Comparison of ENCODE assay signal across 9 mouse cellular contexts in genomic region chr2:84937491-84938150, GRCm38 (mm10). TPM values are rescaled to one million over a fixed set of nuclear protein-coding genes. Genes with fewer than 3 reads are reported as not detected.
DNase-seq lines count a peak whose midpoint lies in the region; ATAC-seq lines count a peak whose summit lies in the region.
"Had no signal": no experiment of that assay in that cellular context is flagged by ENCODE, and none has a peak within 500 bp of the region (broad histone marks: within the 10 kb centered on the region; RNA-seq: fewer than 3 reads in every experiment).

No protein-coding gene starts in this region.

- H3K27me3 ChIP-seq in heart, embryonic 13.5 days (replicated peaks): no peaks in the 10 kb centered on the region
- H3K27me3 ChIP-seq in liver, embryonic 13.5 days: no peaks in the 10 kb centered on the region

- peaks cover 29% of the 10 kb centered on the region for H3K36me3 ChIP-seq in heart, embryonic 13.5 days
- H3K36me3 ChIP-seq in liver, embryonic 13.5 days: peaks cover 39% of the 10 kb centered on the region

- peak; percentile 6 for DNase-seq in CD4-positive, CD25-positive, alpha-beta regulatory T cell, adult 2 months (ENCODE audit: low read depth, low spot score)
- peak; percentile 11 for DNase-seq in CD4-positive helper T cell, adult 2 months (ENCODE audit: low read depth, low spot score)
- no peak for DNase-seq in liver, embryonic 13.5 days
- DNase-seq in MN1 (ENCODE audit: low spot score): no peak
- DNase-seq in urinary bladder, adult 18-20 months (ENCODE audit: low spot score in 2 of 2): no peak
- no peak for DNase-seq in right cerebral cortex, postnatal 4 days

- peak overlapping the region; percentile 62 for H3K4me3 ChIP-seq in heart, embryonic 13.5 days
- H3K4me3 ChIP-seq in liver, embryonic 13.5 days (replicated peaks): peak overlapping the region; percentile 73

- peak overlapping the region; percentile 86 for H3K27ac ChIP-seq in heart, embryonic 13.5 days (replicated peaks)
- H3K27ac ChIP-seq in liver, embryonic 13.5 days: peak overlapping the region; percentile 100

- ATAC-seq in CD4-positive, CD25-positive, alpha-beta regulatory T cell, adult 4 months: no peak
- ATAC-seq in heart, embryonic 13.5 days (ENCODE audit: extremely low read depth, insufficient number of reproducible peaks, low FRiP score, low TSS enrichment): no peak
- no peak for ATAC-seq in liver, embryonic 13.5 days (ENCODE audit: low read depth)

- WGBS in heart, embryonic 13.5 days: 34% methylated on average over 3 of the region's 3 CpGs
- 17% methylated on average over 3 of the region's 3 CpGs for WGBS in liver, embryonic 13.5 days (ENCODE audit: insufficient replicate concordance)

- H3K9ac ChIP-seq in heart, embryonic 13.5 days: peak overlapping the region; percentile 85
- peak overlapping the region; percentile 96 for H3K9ac ChIP-seq in liver, embryonic 13.5 days

- peaks cover 27% of the 10 kb centered on the region for H3K4me1 ChIP-seq in heart, embryonic 13.5 days
- peaks cover 62% of the 10 kb centered on the region for H3K4me1 ChIP-seq in liver, embryonic 13.5 days (replicated peaks)

- H3K4me2 ChIP-seq in heart, embryonic 13.5 days: peak overlapping the region; percentile 68
- peak overlapping the region; percentile 85 for H3K4me2 ChIP-seq in liver, embryonic 13.5 days

- H3K9me3 ChIP-seq in heart, embryonic 13.5 days: no peaks in the 10 kb centered on the region
- no peaks in the 10 kb centered on the region for H3K9me3 ChIP-seq in liver, embryonic 13.5 days (replicated peaks)

RNA-seq across cellular contexts. Expression of gene Slc43a3, which starts 1.2 kb away (rescaled TPM):
- 10 to 100 TPM in 1 of 2 experiments, 1 to 10 TPM in 1; 7.0 to 10.7 TPM for polyA plus RNA-seq in CD4-positive, CD25-positive, alpha-beta regulatory T cell, adult 4 months (2017; shearing (Covaris generic))
- 36.2 and 37.0 TPM in 2 replicates for polyA plus RNA-seq in heart, embryonic 13.5 days (2015; fragmentation: Nextera tagmentation; extraction: Ambion mirVana)
- 120 and 129 TPM in 2 replicates for polyA plus RNA-seq in liver, embryonic 13.5 days (2015; fragmentation: Nextera tagmentation; extraction: Ambion mirVana)

RNA-seq across cellular contexts. Expression of gene Prg2, which starts 42.6 kb away (rescaled TPM):
- polyA plus RNA-seq in CD4-positive, CD25-positive, alpha-beta regulatory T cell, adult 4 months (2017; shearing (Covaris generic)): not detected
- 0.79 and 1.2 TPM in 2 replicates for polyA plus RNA-seq in heart, embryonic 13.5 days (2015; fragmentation: Nextera tagmentation; extraction: Ambion mirVana)
- polyA plus RNA-seq in liver, embryonic 13.5 days (2015; fragmentation: Nextera tagmentation; extraction: Ambion mirVana): 59.8 and 60.0 TPM in 2 replicates
- polyA plus RNA-seq: cortical plate, adult 2 months had no signal

RNA-seq across cellular contexts. Expression of gene Prg3, which starts 50.4 kb away (rescaled TPM):
- polyA plus RNA-seq in CD4-positive, CD25-positive, alpha-beta regulatory T cell, adult 4 months (2017; shearing (Covaris generic)): not detected
- polyA plus RNA-seq in heart, embryonic 13.5 days (2015; fragmentation: Nextera tagmentation; extraction: Ambion mirVana): 0.16 and 0.20 TPM in 2 replicates
- 6.3 and 6.5 TPM in 2 replicates for polyA plus RNA-seq in liver, embryonic 13.5 days (2015; fragmentation: Nextera tagmentation; extraction: Ambion mirVana)
- polyA plus RNA-seq: cortical plate, adult 2 months had no signal

RNA-seq across cellular contexts. Expression of gene Rtn4rl2, which starts 51.1 kb away (rescaled TPM):
- not detected for polyA plus RNA-seq in CD4-positive, CD25-positive, alpha-beta regulatory T cell, adult 4 months (2017; shearing (Covaris generic))
- 0.72 and 0.99 TPM in 2 replicates for polyA plus RNA-seq in heart, embryonic 13.5 days (2015; fragmentation: Nextera tagmentation; extraction: Ambion mirVana)
- not detected in 2 replicates for polyA plus RNA-seq in liver, embryonic 13.5 days (2015; fragmentation: Nextera tagmentation; extraction: Ambion mirVana)

Comparison
In these comparisons a context has a peak if more than half of its experiments do, and no peak if none do; other contexts are left out.
1. DNase-seq: peak in CD4-positive, CD25-positive, alpha-beta regulatory T cell, adult 2 months (single experiment) and CD4-positive helper T cell, adult 2 months (single experiment); none in liver, embryonic 13.5 days (single experiment), MN1 (single experiment), urinary bladder, adult 18-20 months (0 of 2) and right cerebral cortex, postnatal 4 days (single experiment).
2. RNA of gene Prg2, which starts 42.6 kb away (polyA plus RNA-seq): 59.8 to 60.0 TPM in liver, embryonic 13.5 days; 0.79 to 1.2 TPM in heart, embryonic 13.5 days and not detected in CD4-positive, CD25-positive, alpha-beta regulatory T cell, adult 4 months; every median in the first group is over 10 times any median in the second.